Mouse (Mus musculus) G1E (cell line): Measurements from ENCODE around the gene Vps53. TPM values are rescaled to one million over a fixed set of nuclear protein-coding genes. Genes with fewer than 3 reads are reported as not detected.
"Not testable (repeated sequence)": the region's sequence is repeated elsewhere in the genome, so short reads cannot be mapped to it uniquely, and the experiment has no call there.

Source experiments
- ATAC-seq: 2 replicates; pipeline ENCODE4 v1.8.0; 2016; ENCODE audit warnings: mild to moderate bottlenecking; ENCODE audit not compliant: insufficient number of reproducible peaks, poor library complexity, low FRiP score, severe bottlenecking; ENCODE audit errors: extremely low read depth
- DNase-seq: peaks from one replicate; pipeline ENCODE4 v3.0.0; 2012; ENCODE audit warnings: low spot score
- H3K27me3 ChIP-seq: 2 replicates; pipeline ENCODE4 v1.6.1; 2012; ENCODE audit warnings: mild to moderate bottlenecking, low read length, inconsistent platforms; ENCODE audit not compliant: insufficient read depth
- H3K36me3 ChIP-seq: replicated peaks from 2 replicates; pipeline ENCODE3; 2012; ENCODE audit warnings: mild to moderate bottlenecking, inconsistent platforms
- H3K4me1 ChIP-seq: 2 replicates; pipeline ENCODE4 v1.6.1; 2012; ENCODE audit warnings: low read depth, low read length, inconsistent platforms, mixed read lengths; ENCODE audit not compliant: insufficient read depth
- H3K4me3 ChIP-seq: 2 replicates; pipeline ENCODE4 v1.5.1; 2012; ENCODE audit warnings: low read depth, mild to moderate bottlenecking, inconsistent platforms, low read length, moderate library complexity, mixed read lengths
- H3K9me3 ChIP-seq: replicated peaks from 2 replicates; pipeline ENCODE4 v1.6.1; 2012; ENCODE audit warnings: inconsistent platforms
- CTCF ChIP-seq: IDR thresholded peaks from 2 replicates; pipeline ENCODE4 v1.5.1; 2012; ENCODE audit warnings: low read depth, low read length, inconsistent platforms, mixed read lengths
- GATA1 ChIP-seq: IDR thresholded peaks from 2 replicates; pipeline ENCODE4 v1.6.1; 2012; ENCODE audit warnings: borderline replicate concordance, low read length, inconsistent platforms, mixed read lengths
- GATA2 ChIP-seq: IDR thresholded peaks from 2 replicates; pipeline ENCODE4 v1.6.1; 2012; ENCODE audit warnings: low read depth, low read length, inconsistent platforms, borderline replicate concordance
- POLR2AphosphoS5 ChIP-seq: IDR thresholded peaks from 2 replicates; pipeline ENCODE4 v1.6.1; 2012; ENCODE audit warnings: low read depth, low read length, inconsistent platforms; ENCODE audit not compliant: insufficient replicate concordance
- TAL1 ChIP-seq: conservative IDR thresholded peaks from 2 replicates; pipeline ENCODE4 v1.6.1; 2012; ENCODE audit warnings: low read depth, low read length, inconsistent platforms, mixed read lengths
- polyA plus RNA-seq: library from polyadenylated mRNA; stranded (reverse); fragments of >175 nt; gene quantifications from 2 replicates; pipeline ENCODE4 v1.2.3, GENCODE M21; 2012
- total RNA-seq, 2 experiments: library from RNA; stranded (forward) in 1 of 2; stranded (reverse) in 1 of 2; fragments of 200-1000 nt in 1 of 2; fragments of >200 nt in 1 of 2; fragmentation: Nextera tagmentation in 1 of 2; gene quantifications; 2 replicates each; pipeline ENCODE4 v1.2.3; 2014 to 2017

Gene Vps53
- total and polyA plus RNA-seq, 3 experiments, result 26.1 to 39.3 (median 35.5) TPM

DNA sequence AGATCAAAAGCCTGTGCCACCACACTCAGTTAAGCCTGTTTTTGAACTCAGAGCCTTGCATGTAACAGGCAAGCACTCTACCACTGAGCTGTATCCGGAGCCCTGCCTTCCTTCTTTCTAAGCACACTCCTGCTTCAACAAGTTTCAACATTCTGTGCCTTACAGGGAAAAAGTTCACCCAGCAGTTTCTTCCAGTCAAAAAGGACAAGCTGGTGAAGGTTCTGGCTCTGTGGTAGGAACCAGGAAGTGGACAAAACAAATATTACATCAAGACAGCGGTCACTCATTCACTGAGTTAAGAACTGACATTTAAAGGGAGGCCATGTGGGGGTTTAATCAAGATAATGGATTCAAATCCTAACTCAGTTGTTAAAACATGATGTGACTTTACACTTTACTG, 35.6 kb upstream of the Vps53 start:
- H3K36me3 ChIP-seq, result peaks cover 76% of the 10 kb centered on the region
- peaks cover 42% of the 10 kb centered on the region for H3K4me1 ChIP-seq
- no peaks in the 10 kb centered on the region for H3K9me3 ChIP-seq
- DNase-seq (no peak), ATAC-seq (no peak)
- TF ChIP-seq CTCF, result no peak
- no peaks in the 10 kb centered on the region for H3K27me3 ChIP-seq
- no peak overlapping the region for H3K4me3 ChIP-seq

DNA sequence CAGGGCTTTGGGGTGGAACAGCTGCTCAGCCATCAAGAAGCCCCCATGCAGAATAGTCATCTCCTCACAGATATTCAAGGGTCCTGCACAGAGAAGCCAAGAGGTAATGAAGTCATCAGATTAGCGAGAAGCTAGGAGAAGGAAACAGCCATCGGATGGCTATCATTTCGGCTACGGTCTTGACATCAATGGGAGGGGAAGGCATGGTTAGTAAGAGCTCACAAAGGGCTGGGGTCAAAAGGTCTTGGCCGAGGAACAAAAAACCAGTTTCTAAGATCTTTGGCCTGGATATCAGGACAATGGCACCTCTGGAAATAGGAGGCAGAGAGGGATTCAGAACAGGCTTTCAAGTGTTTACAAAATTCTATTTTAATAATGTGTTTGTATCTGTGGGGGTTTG, 34.4 kb upstream of the Vps53 start:
- ATAC-seq (no peak), DNase-seq (no peak)
- no peaks in the 10 kb centered on the region for H3K9me3 ChIP-seq
- H3K4me1 ChIP-seq, result peaks cover 47% of the 10 kb centered on the region
- H3K4me3 ChIP-seq, result no peak overlapping the region
- no peak for TF ChIP-seq CTCF
- TF ChIP-seq TAL1, result no peak
- no peak for TF ChIP-seq GATA1
- no peak for TF ChIP-seq POLR2AphosphoS5
- TF ChIP-seq GATA2, result no peak
- no peaks in the 10 kb centered on the region for H3K27me3 ChIP-seq
- peaks cover 76% of the 10 kb centered on the region for H3K36me3 ChIP-seq

DNA sequence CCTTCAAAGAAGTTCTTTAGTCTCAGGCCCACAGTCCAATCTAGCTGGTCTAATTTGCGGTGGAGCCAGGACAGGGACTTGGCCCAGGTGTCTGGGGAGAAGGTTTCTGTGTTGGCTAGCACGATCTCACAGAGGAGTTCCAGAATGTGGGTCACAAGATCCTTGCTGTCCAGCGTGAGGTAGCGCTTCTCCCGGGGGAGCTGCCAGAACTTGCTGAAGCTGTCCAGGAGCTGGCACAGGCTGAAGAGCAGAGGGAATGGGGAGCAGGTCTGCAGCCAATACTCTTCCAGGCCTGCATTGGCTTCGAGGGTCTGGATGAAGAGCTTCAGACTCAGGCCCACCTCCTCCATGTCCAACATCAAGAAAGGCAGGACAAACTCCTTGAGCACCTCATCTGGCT, 32.1 kb upstream of the Vps53 start:
- not testable (repeated sequence) for H3K9me3 ChIP-seq, ATAC-seq, H3K27me3 ChIP-seq, DNase-seq, H3K4me3 ChIP-seq
- H3K4me1 ChIP-seq, result peaks cover 35% of the 10 kb centered on the region
- H3K36me3 ChIP-seq, result peaks cover 90% of the 10 kb centered on the region

DNA sequence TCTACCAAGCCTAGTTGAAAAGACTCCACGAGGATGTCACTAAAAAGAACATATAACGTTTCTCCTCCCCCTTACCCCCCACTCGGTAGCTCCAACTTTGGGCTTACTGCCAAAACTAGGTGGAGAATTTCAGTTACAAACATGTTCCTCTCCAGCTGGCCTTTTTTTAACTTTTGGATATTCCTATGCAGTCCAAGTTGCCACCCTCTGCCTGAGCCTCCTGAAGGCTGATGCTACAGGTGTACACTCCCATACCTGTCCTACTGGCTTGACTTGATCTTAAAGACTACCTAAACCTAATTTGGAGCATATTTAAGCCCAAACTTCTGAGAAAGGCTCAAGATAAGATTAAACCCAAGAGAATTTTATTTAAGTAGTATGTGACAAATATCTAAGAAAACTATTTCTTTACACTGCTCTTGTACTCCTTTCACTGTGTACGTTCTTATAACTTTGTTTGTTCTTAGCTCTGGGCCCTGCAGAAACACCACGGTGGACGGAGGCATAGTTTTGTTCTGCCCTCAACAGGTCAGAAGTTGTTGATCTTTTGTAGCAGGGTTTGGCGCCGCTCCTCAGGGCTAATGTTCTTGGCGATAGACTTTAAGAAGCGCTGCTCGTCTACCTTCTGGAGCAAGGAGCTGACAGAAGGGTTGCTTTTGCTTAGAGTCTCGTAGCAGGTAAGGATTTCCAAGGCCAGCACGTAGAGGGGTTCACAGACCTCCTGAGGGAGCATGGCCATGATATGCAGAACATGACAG, 31.0 kb upstream of the Vps53 start:
- no peaks in the 10 kb centered on the region for H3K27me3 ChIP-seq
- no peak for DNase-seq
- no peak for TF ChIP-seq POLR2AphosphoS5
- no peak for TF ChIP-seq TAL1
- no peak for TF ChIP-seq CTCF
- no peak for TF ChIP-seq GATA1
- TF ChIP-seq GATA2, result no peak
- H3K4me1 ChIP-seq, result peaks cover 24% of the 10 kb centered on the region; the same call in 1 of the 2 replicates
- ATAC-seq, result no peak
- H3K9me3 ChIP-seq, result no peaks in the 10 kb centered on the region
- peaks cover 95% of the 10 kb centered on the region for H3K36me3 ChIP-seq
- H3K4me3 ChIP-seq, result no peak overlapping the region

DNA sequence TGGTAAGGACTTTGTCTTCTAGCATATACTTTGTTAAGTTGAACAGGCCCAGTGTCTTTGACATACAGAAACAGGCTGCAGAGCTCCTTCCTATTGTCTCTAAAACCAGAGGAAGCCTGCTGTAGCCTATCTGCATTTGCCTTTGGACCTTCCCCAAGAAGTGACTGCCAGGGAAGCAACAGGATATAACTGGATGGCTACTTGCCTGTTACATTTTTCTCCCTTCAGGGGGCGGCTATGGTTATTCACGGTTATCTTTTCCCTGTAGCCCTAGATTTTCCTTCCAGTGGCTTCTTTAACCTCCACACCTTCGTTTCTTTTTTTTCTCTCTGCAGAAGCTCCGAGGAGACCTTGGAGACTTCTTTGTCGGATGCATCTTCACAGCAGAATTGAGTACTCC, 27.3 kb upstream of the Vps53 start:
- ATAC-seq, result no peak
- Histone ChIP-seq H3K9me3 (no peaks in the 10 kb centered on the region), H3K36me3 (peaks cover 77% of the 10 kb centered on the region)

DNA sequence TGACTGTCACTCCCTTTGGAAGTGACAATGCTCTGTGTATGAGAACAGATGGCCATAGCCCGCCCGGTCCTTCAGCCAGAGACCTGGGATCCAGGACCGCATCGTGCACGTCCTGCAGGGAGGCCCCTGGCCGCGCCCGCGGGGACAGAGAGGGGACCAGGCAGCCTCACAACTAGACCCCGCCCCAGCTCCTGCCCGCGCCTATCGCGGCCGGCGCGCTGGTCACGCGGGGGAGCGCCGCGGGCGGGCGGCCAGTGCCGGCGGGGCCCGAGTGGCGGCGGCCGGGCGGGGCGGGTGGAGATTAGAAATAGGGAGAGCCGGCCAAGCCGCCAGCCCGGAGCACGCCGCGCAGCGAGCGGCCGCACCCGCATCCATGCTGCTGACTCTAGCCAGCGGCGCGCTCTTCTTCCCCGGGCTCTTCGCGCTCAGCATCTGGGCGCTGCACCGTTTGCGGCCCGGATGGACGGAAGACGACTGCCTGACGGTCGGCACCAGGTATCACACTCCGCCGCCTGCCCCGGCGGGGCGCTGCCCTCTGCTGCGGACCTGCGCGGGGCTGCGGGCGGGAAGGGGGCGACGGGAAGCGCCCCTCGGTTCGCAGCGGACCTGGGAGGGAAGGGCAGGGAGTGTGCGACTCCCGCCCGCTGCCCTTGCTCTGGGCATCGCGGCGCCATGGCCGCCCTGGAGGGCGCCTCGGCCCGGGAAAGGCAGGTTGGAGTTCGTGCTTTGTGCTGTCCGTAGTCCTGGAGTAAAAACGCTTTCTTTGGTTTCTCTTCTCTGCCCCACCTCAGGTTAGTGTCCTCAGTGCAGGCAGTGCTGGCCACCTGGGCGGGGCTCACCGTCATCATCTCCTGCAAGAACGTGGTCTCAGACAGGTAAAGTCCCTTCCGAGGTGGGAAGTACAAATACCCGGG, 22.6 kb upstream of the Vps53 start:
- H3K4me3 ChIP-seq, result peak overlapping the region; percentile 93
- peaks cover 24% of the 10 kb centered on the region for H3K4me1 ChIP-seq
- DNase-seq (peak; percentile 93), ATAC-seq (peak; percentile 63)
- no peaks in the 10 kb centered on the region for H3K9me3 ChIP-seq
- H3K36me3 ChIP-seq, result peaks cover 34% of the 10 kb centered on the region
- H3K27me3 ChIP-seq, result 0 out of 2 replicates have a peak, but pooled peaks cover 5% of the 10 kb centered on the region
- TF ChIP-seq POLR2AphosphoS5 (no peak), TAL1 (no peak), CTCF (no peak), GATA1 (no peak), GATA2 (no peak)

More for the DNA sequence above, 27.3 kb upstream of the Vps53 start:
- TF ChIP-seq POLR2AphosphoS5 (no peak), GATA1 (no peak), GATA2 (no peak), CTCF (no peak)
- no peaks in the 10 kb centered on the region for H3K27me3 ChIP-seq
- no peak overlapping the region for H3K4me3 ChIP-seq
- DNase-seq, result no peak
- peaks cover 27% of the 10 kb centered on the region for H3K4me1 ChIP-seq
